Comparison of ENCODE assay signal across 13 mouse cellular contexts in the genomic region with DNA sequence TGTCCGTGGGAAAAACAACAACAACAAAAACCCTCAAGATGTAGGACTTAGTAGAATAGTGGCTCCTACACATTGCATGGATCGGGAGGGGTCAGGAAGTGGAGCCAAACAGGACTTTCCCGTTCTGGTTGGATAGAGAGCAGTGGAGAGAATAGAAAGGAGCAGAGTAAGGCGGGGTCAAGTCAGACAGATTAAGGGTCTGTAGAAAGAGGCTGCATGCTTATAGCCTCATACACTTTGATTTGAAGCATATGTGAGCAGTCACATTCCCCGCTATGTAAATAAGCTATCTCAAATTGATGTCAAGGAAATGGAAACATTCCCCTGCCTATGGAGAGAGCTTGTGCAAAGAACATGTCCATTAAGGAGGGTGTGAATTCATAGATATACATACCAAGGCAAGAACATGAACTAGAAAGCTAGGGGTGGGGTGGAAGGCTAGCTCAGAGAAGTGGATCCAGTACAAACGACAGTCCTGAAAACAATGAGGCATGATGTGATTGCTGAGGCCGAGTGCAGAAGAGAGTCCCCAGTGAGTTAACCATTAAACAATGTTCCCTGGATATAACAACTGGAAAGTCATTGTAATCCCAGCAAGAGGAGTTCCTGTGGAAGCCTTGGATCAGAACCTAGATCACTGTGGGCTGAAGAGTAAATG. TPM values are rescaled to one million over a fixed set of nuclear protein-coding genes. Genes with fewer than 3 reads are reported as not detected.
DNase-seq lines count a peak whose midpoint lies in the region; ATAC-seq and TF ChIP-seq lines count a peak whose summit lies in the region.
"Had no signal": no experiment of that assay in that cellular context is flagged by ENCODE, and none has a peak within 500 bp of the region (broad histone marks: within the 10 kb centered on the region; RNA-seq: fewer than 3 reads in every experiment).

No protein-coding gene starts in this region.

- H3K4me3 ChIP-seq in kidney, adult 2 months (ENCODE audit: insufficient read depth, low read depth, low read length) = no peak overlapping the region
- H3K4me3 ChIP-seq in lung, postnatal 0 days (ENCODE audit: low read depth, low read length) = no peak overlapping the region
- H3K4me3 ChIP-seq in intestine, embryonic 16.5 days (ENCODE audit: low read length) = no peak overlapping the region
- H3K4me3 ChIP-seq in hindbrain, embryonic 14.5 days (replicated peaks; ENCODE audit: low read length) = no peak overlapping the region
- H3K4me3 ChIP-seq: erythroblast, embryonic 14.5 days; midbrain, embryonic 12.5 days had no signal

- no peaks in the 10 kb centered on the region for H3K4me1 ChIP-seq in kidney, adult 2 months (ENCODE audit: control insufficient read depth, insufficient read depth, low read length)
- H3K4me1 ChIP-seq in lung, postnatal 0 days (ENCODE audit: insufficient read depth, low read depth, low read length) = peaks cover 13% of the 10 kb centered on the region; the same call in 1 of the 2 replicates
- H3K4me1 ChIP-seq in intestine, embryonic 16.5 days (ENCODE audit: control insufficient read depth, insufficient read depth, low read length) = peaks cover 12% of the 10 kb centered on the region; the same call in 1 of the 2 replicates
- H3K4me1 ChIP-seq in hindbrain, embryonic 14.5 days (replicated peaks; ENCODE audit: control insufficient read depth, insufficient read depth, low read length) = no peaks in the 10 kb centered on the region
- H3K4me1 ChIP-seq: midbrain, embryonic 12.5 days had no signal

- no peaks in the 10 kb centered on the region for H3K9me3 ChIP-seq in lung, postnatal 0 days (ENCODE audit: low read length)
- H3K9me3 ChIP-seq in intestine, embryonic 16.5 days (ENCODE audit: control insufficient read depth, low read length) = no peaks in the 10 kb centered on the region
- H3K9me3 ChIP-seq in hindbrain, embryonic 14.5 days (ENCODE audit: control insufficient read depth, low read length) = no peaks in the 10 kb centered on the region
- H3K9me3 ChIP-seq: midbrain, embryonic 12.5 days had no signal

- peak; percentile 51 for DNase-seq in kidney, adult 2 months
- no peak for DNase-seq in kidney, adult 8-10 months
- peak; percentile 38 for DNase-seq in lung, postnatal 0 days (ENCODE audit: low spot score)
- no peak for DNase-seq in lung, postnatal 10 days
- DNase-seq in hindbrain, embryonic 14.5 days (ENCODE audit: low spot score) = no peak
- no peak for DNase-seq in frontal cortex, postnatal 36 days (ENCODE audit: low spot score in 2 of 2)
- DNase-seq: cerebellum, postnatal 10 days; left cerebral cortex, postnatal 4 days; liver, postnatal 0 days had no signal

- no peak for TF ChIP-seq CTCF in kidney, adult 2 months (conservative IDR thresholded peaks at IDR 0.05; ENCODE audit: insufficient read depth, insufficient read length, low read depth, low read length)
- TF ChIP-seq CTCF in lung, postnatal 0 days (IDR thresholded peaks at IDR 0.05) = no peak

- H3K4me2 ChIP-seq in lung, postnatal 0 days (replicated peaks; ENCODE audit: low read depth, low read length) = 0 out of 2 replicates have a peak overlapping the region, but pooled peaks have one; percentile 8
- no peak overlapping the region for H3K4me2 ChIP-seq in intestine, embryonic 16.5 days (ENCODE audit: low read depth, low read length)
- H3K4me2 ChIP-seq in hindbrain, embryonic 14.5 days (replicated peaks) = no peak overlapping the region
- H3K4me2 ChIP-seq: midbrain, embryonic 12.5 days had no signal

- no peak overlapping the region for H3K9ac ChIP-seq in lung, postnatal 0 days (replicated peaks; ENCODE audit: low read depth)
- no peak overlapping the region for H3K9ac ChIP-seq in intestine, embryonic 16.5 days (ENCODE audit: low read depth, low read length)
- no peak overlapping the region for H3K9ac ChIP-seq in hindbrain, embryonic 14.5 days
- H3K9ac ChIP-seq: liver, postnatal 0 days; midbrain, embryonic 12.5 days had no signal

- H3K36me3 ChIP-seq in kidney, adult 2 months (ENCODE audit: control insufficient read depth, insufficient read depth, low read length) = no peaks in the 10 kb centered on the region; the same call in 1 of the 2 replicates
- H3K36me3 ChIP-seq in lung, postnatal 0 days (ENCODE audit: insufficient read depth, low read length) = no peaks in the 10 kb centered on the region
- H3K36me3 ChIP-seq in intestine, embryonic 16.5 days (ENCODE audit: control insufficient read depth, insufficient read depth, low read length) = no peaks in the 10 kb centered on the region
- no peaks in the 10 kb centered on the region for H3K36me3 ChIP-seq in hindbrain, embryonic 14.5 days (replicated peaks; ENCODE audit: control insufficient read depth, insufficient read depth)
- H3K36me3 ChIP-seq: midbrain, embryonic 12.5 days had no signal

- ATAC-seq in lung, postnatal 0 days = peak; percentile 62
- ATAC-seq in intestine, embryonic 16.5 days = peak; percentile 85
- ATAC-seq in hindbrain, embryonic 14.5 days (ENCODE audit: low FRiP score) = no peak
- ATAC-seq: liver, postnatal 0 days had no signal

- no peak for TF ChIP-seq POLR2A in kidney, adult 2 months (IDR thresholded peaks at IDR 0.05; ENCODE audit: low read depth, low read length)

- H3K27me3 ChIP-seq in kidney, adult 2 months (replicated peaks; ENCODE audit: control insufficient read depth, insufficient read depth, low read length) = no peaks in the 10 kb centered on the region
- H3K27me3 ChIP-seq in lung, postnatal 0 days (replicated peaks; ENCODE audit: insufficient read depth, low read length) = no peaks in the 10 kb centered on the region
- H3K27me3 ChIP-seq in intestine, embryonic 16.5 days (replicated peaks; ENCODE audit: control insufficient read depth, insufficient read depth, low read length) = no peaks in the 10 kb centered on the region
- no peaks in the 10 kb centered on the region for H3K27me3 ChIP-seq in hindbrain, embryonic 14.5 days (ENCODE audit: control insufficient read depth, insufficient read depth, low read length)
- H3K27me3 ChIP-seq: CH12.LX; midbrain, embryonic 12.5 days had no signal

- WGBS in kidney, adult 2 months = 43% methylated on average over 7 of the region's 7 CpGs
- WGBS in lung, postnatal 0 days = 36% methylated on average over 7 of the region's 7 CpGs
- 51% methylated on average over 7 of the region's 7 CpGs for WGBS in intestine, embryonic 16.5 days
- 74% methylated on average over 7 of the region's 7 CpGs for WGBS in hindbrain, embryonic 14.5 days

- 0 out of 2 replicates have a peak overlapping the region, but pooled peaks have one; percentile 22 for H3K27ac ChIP-seq in kidney, adult 2 months (ENCODE audit: insufficient read depth, low read depth, low read length)
- H3K27ac ChIP-seq in lung, postnatal 0 days (ENCODE audit: low read length) = peak overlapping the region; percentile 32
- H3K27ac ChIP-seq in intestine, embryonic 16.5 days (ENCODE audit: low read length) = 0 out of 2 replicates have a peak overlapping the region, but pooled peaks have one; percentile 29
- H3K27ac ChIP-seq in hindbrain, embryonic 14.5 days = no peak overlapping the region
- H3K27ac ChIP-seq: midbrain, embryonic 12.5 days had no signal

- TF ChIP-seq EP300 in lung, postnatal 0 days (IDR thresholded peaks at IDR 0.05) = no peak

RNA-seq across cellular contexts. Expression of a gene that starts 1.6 kb away (rescaled TPM):
- 1.4 and 1.9 TPM in 2 replicates for polyA plus RNA-seq in kidney, adult 2 months (2012; rRNA removed)
- 1.9 and 2.2 TPM in 2 replicates for polyA plus RNA-seq in lung, postnatal 0 days (2015; fragmentation: Nextera tagmentation; extraction: Ambion mirVana)
- 0.98 and 1.1 TPM in 2 replicates for polyA plus RNA-seq in intestine, embryonic 16.5 days (2015; fragmentation: Nextera tagmentation; extraction: Ambion mirVana)
- 0.29 and 0.57 TPM in 2 replicates for polyA plus RNA-seq in hindbrain, embryonic 14.5 days (2014; fragmentation: Nextera tagmentation; extraction: Ambion mirVana)

RNA-seq across cellular contexts. Expression of a gene that starts 57.7 kb away (rescaled TPM):
- polyA plus RNA-seq in kidney, adult 2 months (2012; rRNA removed) = 3.1 and 5.7 TPM in 2 replicates
- 77.9 and 87.8 TPM in 2 replicates for polyA plus RNA-seq in lung, postnatal 0 days (2015; fragmentation: Nextera tagmentation; extraction: Ambion mirVana)
- polyA plus RNA-seq in intestine, embryonic 16.5 days (2015; fragmentation: Nextera tagmentation; extraction: Ambion mirVana) = 56.9 and 57.8 TPM in 2 replicates
- polyA plus RNA-seq in hindbrain, embryonic 14.5 days (2014; fragmentation: Nextera tagmentation; extraction: Ambion mirVana) = 59.6 and 66.2 TPM in 2 replicates

Comparison
In these comparisons a context has a peak if more than half of its experiments do, and no peak if none do; other contexts are left out.
1. DNase-seq: peak in kidney, adult 2 months (single experiment) and lung, postnatal 0 days (single experiment); none in kidney, adult 8-10 months (0 of 2), lung, postnatal 10 days (single experiment), hindbrain, embryonic 14.5 days (single experiment) and frontal cortex, postnatal 36 days (0 of 2).